7 mouse cellular contexts compared by ENCODE assay signal in genomic region chr4:154635241-154636052, GRCm38 (mm10). TPM values are rescaled to one million over a fixed set of nuclear protein-coding genes. Genes with fewer than 3 reads are reported as not detected.
DNase-seq lines count a peak whose midpoint lies in the region; ATAC-seq and TF ChIP-seq lines count a peak whose summit lies in the region.

No protein-coding gene starts in this region.

- peak; percentile 9 for DNase-seq in thymus, postnatal 14 days
- DNase-seq in thymus, postnatal 36 days = no peak
- peak; percentile 81 for DNase-seq in forebrain, embryonic 10.5 days (ENCODE audit: extremely low spot score, low spot score)
- DNase-seq in hindbrain, embryonic 11.5 days (ENCODE audit: low spot score) = peak; percentile 79
- no peak for DNase-seq in liver, embryonic 14.5 days (ENCODE audit: low read depth in 3 of 3, low spot score in 3 of 3)
- DNase-seq in frontal cortex, postnatal 36 days (ENCODE audit: low spot score in 2 of 2) = no peak

- peak overlapping the region; percentile 99 for H3K27ac ChIP-seq in forebrain, embryonic 10.5 days
- H3K27ac ChIP-seq in hindbrain, embryonic 11.5 days (ENCODE audit: low read depth, low read length) = peak overlapping the region; percentile 70
- no peak overlapping the region for H3K27ac ChIP-seq in liver, embryonic 14.5 days
- H3K27ac ChIP-seq in neural tube, embryonic 14.5 days (ENCODE audit: low read depth, low read length) = peak overlapping the region; percentile 57

- H3K4me2 ChIP-seq in hindbrain, embryonic 11.5 days (replicated peaks; ENCODE audit: low read depth, low read length) = peak overlapping the region; percentile 90
- peak overlapping the region; percentile 61 for H3K4me2 ChIP-seq in liver, embryonic 14.5 days (ENCODE audit: low read depth)
- peak overlapping the region; percentile 50 for H3K4me2 ChIP-seq in neural tube, embryonic 14.5 days (ENCODE audit: low read depth, low read length)

- peak overlapping the region; percentile 91 for H3K4me3 ChIP-seq in forebrain, embryonic 10.5 days
- peak overlapping the region; percentile 65 for H3K4me3 ChIP-seq in hindbrain, embryonic 11.5 days (ENCODE audit: low read depth, low read length)
- peak overlapping the region; percentile 37 to 43 for H3K4me3 ChIP-seq in liver, embryonic 14.5 days (ENCODE audit: insufficient read depth in 1 of 2, low read depth in 2 of 2, low read length in 2 of 2)
- peak overlapping the region; percentile 36 for H3K4me3 ChIP-seq in neural tube, embryonic 14.5 days (ENCODE audit: low read depth, low read length)

- under 1% methylated on average over 94 of the region's 94 CpGs for WGBS in forebrain, embryonic 10.5 days
- under 1% methylated on average over 88 of the region's 94 CpGs for WGBS in hindbrain, embryonic 11.5 days
- under 1% methylated on average over 94 of the region's 94 CpGs for WGBS in liver, embryonic 14.5 days (ENCODE audit: insufficient replicate concordance)
- WGBS in neural tube, embryonic 14.5 days = under 1% methylated on average over 86 of the region's 94 CpGs

- H3K27me3 ChIP-seq in forebrain, embryonic 10.5 days (ENCODE audit: poor library complexity, severe bottlenecking) = peaks cover 98% of the 10 kb centered on the region
- peaks cover 86% of the 10 kb centered on the region for H3K27me3 ChIP-seq in hindbrain, embryonic 11.5 days (ENCODE audit: control insufficient read depth, insufficient read depth, low read length)
- peaks cover 87% of the 10 kb centered on the region for H3K27me3 ChIP-seq in liver, embryonic 14.5 days (ENCODE audit: control insufficient read depth, insufficient read depth, low read length)
- H3K27me3 ChIP-seq in neural tube, embryonic 14.5 days (ENCODE audit: control insufficient read depth, insufficient read depth, low read length) = peaks cover 41% of the 10 kb centered on the region

- TF ChIP-seq EP300 in liver, embryonic 14.5 days (IDR thresholded peaks at IDR 0.05; ENCODE audit: low read depth) = no peak

- H3K36me3 ChIP-seq in forebrain, embryonic 10.5 days (replicated peaks) = peaks cover 16% of the 10 kb centered on the region
- no peaks in the 10 kb centered on the region for H3K36me3 ChIP-seq in hindbrain, embryonic 11.5 days (ENCODE audit: control insufficient read depth, insufficient read depth, low read length)
- no peaks in the 10 kb centered on the region for H3K36me3 ChIP-seq in liver, embryonic 14.5 days (replicated peaks; ENCODE audit: control insufficient read depth, insufficient read depth, low read depth)
- no peaks in the 10 kb centered on the region for H3K36me3 ChIP-seq in neural tube, embryonic 14.5 days (ENCODE audit: control insufficient read depth, insufficient read depth, low read length)

- peak overlapping the region; percentile 85 for H3K9ac ChIP-seq in hindbrain, embryonic 11.5 days (ENCODE audit: low read depth, low read length)
- peak overlapping the region; percentile 2 for H3K9ac ChIP-seq in liver, embryonic 14.5 days (replicated peaks)
- H3K9ac ChIP-seq in neural tube, embryonic 14.5 days (replicated peaks; ENCODE audit: low read depth, low read length) = peak overlapping the region; percentile 46

- peaks cover 97% of the 10 kb centered on the region for H3K4me1 ChIP-seq in forebrain, embryonic 10.5 days
- peaks cover 21% of the 10 kb centered on the region for H3K4me1 ChIP-seq in hindbrain, embryonic 11.5 days (replicated peaks; ENCODE audit: control insufficient read depth, insufficient read depth, low read length)
- H3K4me1 ChIP-seq in liver, embryonic 14.5 days (replicated peaks; ENCODE audit: control insufficient read depth in 2 of 2, insufficient read depth in 2 of 2, low read length in 1 of 2) = peaks cover 0 to 2% of the 10 kb centered on the region in 2 experiments; a peak in 1 of 4 replicates
- H3K4me1 ChIP-seq in neural tube, embryonic 14.5 days (ENCODE audit: control insufficient read depth, insufficient read depth, low read length) = 0 out of 2 replicates have a peak, but pooled peaks cover 8% of the 10 kb centered on the region

- TF ChIP-seq CTCF in liver, embryonic 14.5 days (IDR thresholded peaks at IDR 0.05; ENCODE audit: low read depth) = no peak

- no peaks in the 10 kb centered on the region for H3K9me3 ChIP-seq in forebrain, embryonic 10.5 days
- no peaks in the 10 kb centered on the region for H3K9me3 ChIP-seq in hindbrain, embryonic 11.5 days (ENCODE audit: control insufficient read depth, low read length)
- no peaks in the 10 kb centered on the region for H3K9me3 ChIP-seq in liver, embryonic 14.5 days (ENCODE audit: control insufficient read depth, low read length)
- H3K9me3 ChIP-seq in neural tube, embryonic 14.5 days (ENCODE audit: control insufficient read depth, low read length) = no peaks in the 10 kb centered on the region

- ATAC-seq in hindbrain, embryonic 11.5 days (ENCODE audit: low FRiP score) = peak; percentile 49
- peak; percentile 24 for ATAC-seq in liver, embryonic 14.5 days (ENCODE audit: insufficient read depth)
- peak; percentile 33; the same call in 1 of the 2 replicates for ATAC-seq in neural tube, embryonic 14.5 days (ENCODE audit: low read depth)

RNA-seq across cellular contexts. Expression of gene Prdm16, which starts 1.2 kb away (rescaled TPM):
- polyA plus RNA-seq in forebrain, embryonic 10.5 days (2016; fragmentation: Nextera tagmentation; extraction: Ambion mirVana) = 40.1 and 43.1 TPM in 2 replicates
- 17.6 and 21.8 TPM in 2 replicates for polyA plus RNA-seq in hindbrain, embryonic 11.5 days (2014; fragmentation: Nextera tagmentation; extraction: Ambion mirVana)
- 0.69 and 0.70 TPM in 2 replicates for polyA plus RNA-seq in liver, embryonic 14.5 days (2012; rRNA removed)
- 0.86 and 1.6 TPM in 2 replicates for polyA plus RNA-seq in liver, embryonic 14.5 days (2014; fragmentation: Nextera tagmentation; extraction: Ambion mirVana)
- 4.6 and 5.7 TPM in 2 replicates for polyA plus RNA-seq in neural tube, embryonic 14.5 days (2014; fragmentation: Nextera tagmentation; extraction: Ambion mirVana)

RNA-seq across cellular contexts. Expression of gene Actrt2, which starts 32.2 kb away (rescaled TPM):
- polyA plus RNA-seq in forebrain, embryonic 10.5 days (2016; fragmentation: Nextera tagmentation; extraction: Ambion mirVana) = not detected in 2 replicates
- not detected in 2 replicates for polyA plus RNA-seq in hindbrain, embryonic 11.5 days (2014; fragmentation: Nextera tagmentation; extraction: Ambion mirVana)
- not detected in 2 replicates for polyA plus RNA-seq in liver, embryonic 14.5 days (2012; rRNA removed)
- polyA plus RNA-seq in liver, embryonic 14.5 days (2014; fragmentation: Nextera tagmentation; extraction: Ambion mirVana) = not detected in 2 replicates
- polyA plus RNA-seq in neural tube, embryonic 14.5 days (2014; fragmentation: Nextera tagmentation; extraction: Ambion mirVana) = not detected in 2 replicates

Comparison
In these comparisons a context has a peak if more than half of its experiments do, and no peak if none do; other contexts are left out.
1. DNase-seq: peak in thymus, postnatal 14 days (single experiment), forebrain, embryonic 10.5 days (single experiment) and hindbrain, embryonic 11.5 days (single experiment); none in thymus, postnatal 36 days (0 of 2), liver, embryonic 14.5 days (0 of 3) and frontal cortex, postnatal 36 days (0 of 2).
2. H3K4me3 ChIP-seq: peak in every context shown above with its lines; median percentile 91 in forebrain, embryonic 10.5 days; 65 in hindbrain, embryonic 11.5 days; 40 in liver, embryonic 14.5 days; 36 in neural tube, embryonic 14.5 days.
3. H3K9ac ChIP-seq: peak in every context shown above with its lines; median percentile 85 in hindbrain, embryonic 11.5 days; 46 in neural tube, embryonic 14.5 days; 2 in liver, embryonic 14.5 days.
4. Peak in every context shown above with its lines, with median percentiles within 50 percentile points of each other: ATAC-seq and H3K4me2 ChIP-seq.